Mouse (Mus musculus): Measurements from ENCODE around the gene Cldn20. TPM values are rescaled to one million over a fixed set of nuclear protein-coding genes. Genes with fewer than 3 reads are reported as not detected.

Gene Cldn20
- 0.51 TPM in 1 of 2 replicates, not detected in the other for polyA plus RNA-seq (2016; fragmentation: Nextera tagmentation; extraction: Ambion mirVana)

DNA sequence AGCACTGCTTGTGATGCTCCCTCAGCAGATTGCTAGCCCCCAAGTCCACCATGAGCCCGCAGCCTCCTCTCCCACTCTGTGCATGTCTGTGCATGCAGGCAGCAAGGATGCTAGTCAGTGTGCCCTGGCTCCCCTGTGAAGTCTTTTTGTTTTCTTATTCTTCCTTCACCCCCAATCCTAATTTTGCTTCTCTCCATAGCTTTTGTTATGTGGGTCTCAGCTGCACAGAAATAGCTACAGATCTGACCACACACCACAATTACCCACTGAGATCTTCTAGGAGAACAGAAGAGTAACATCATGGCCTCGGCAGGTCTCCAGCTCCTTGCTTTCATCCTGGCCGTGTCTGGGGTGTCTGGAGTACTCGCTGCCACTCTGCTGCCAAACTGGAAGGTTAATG lies at the start of gene Cldn20:
Gene Cldn20, plus strand, starts transcription at position 301 of the 400 bp plus-strand sequence.
- no peak within 1 kb of the TSS for H3K4me3 ChIP-seq
- H3K4me2 ChIP-seq: no peak within 1 kb of the TSS
- no peak within 1 kb of the TSS for H3K9ac ChIP-seq
- no peaks in the 10 kb centered on the region; the same call in 1 of the 2 replicates for H3K36me3 ChIP-seq
- H3K4me1 ChIP-seq (replicated peaks): peaks cover 11% of the 10 kb centered on the region
- WGBS: 83% methylated on average over 4 of the region's 4 CpGs
- no peaks in the 10 kb centered on the region for H3K27me3 ChIP-seq (replicated peaks)
- H3K27ac ChIP-seq (ENCODE audit: poor library complexity, severe bottlenecking): no peak within 1 kb of the TSS
- ATAC-seq (ENCODE audit: insufficient number of reproducible peaks, low FRiP score): no peak
- no peaks in the 10 kb centered on the region for H3K9me3 ChIP-seq (replicated peaks)

DNA sequence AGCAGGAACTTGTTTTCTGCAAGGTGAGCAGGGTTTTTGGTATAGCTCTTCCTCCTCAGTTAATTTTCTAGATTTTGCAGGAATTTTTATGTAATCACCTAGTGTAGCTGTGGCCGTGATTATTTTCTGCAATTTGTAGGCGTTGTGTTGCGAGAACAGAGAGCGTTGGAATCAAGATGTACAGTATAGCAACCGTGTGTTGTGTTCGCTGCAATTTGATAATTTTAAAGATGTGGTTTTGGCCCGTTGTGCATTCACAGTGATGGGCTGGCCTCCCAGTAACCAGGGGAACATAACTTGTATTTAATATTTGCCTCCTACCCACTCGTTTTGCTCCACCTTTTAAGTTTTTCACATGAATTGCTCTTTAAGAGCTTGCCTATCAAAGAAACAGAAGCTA lies 49.3 kb upstream of the Cldn20 start:
- no peaks in the 10 kb centered on the region for H3K9me3 ChIP-seq (replicated peaks)
- H3K27ac ChIP-seq (ENCODE audit: poor library complexity, severe bottlenecking): no peak overlapping the region
- no peak for ATAC-seq (ENCODE audit: insufficient number of reproducible peaks, low FRiP score)
- 85% methylated on average over 8 of the region's 8 CpGs for WGBS
- H3K4me2 ChIP-seq: no peak overlapping the region
- no peak overlapping the region for H3K4me3 ChIP-seq
- no peaks in the 10 kb centered on the region for H3K36me3 ChIP-seq
- no peaks in the 10 kb centered on the region for H3K4me1 ChIP-seq (replicated peaks)
- no peaks in the 10 kb centered on the region for H3K27me3 ChIP-seq (replicated peaks)
- no peak overlapping the region for H3K9ac ChIP-seq

DNA sequence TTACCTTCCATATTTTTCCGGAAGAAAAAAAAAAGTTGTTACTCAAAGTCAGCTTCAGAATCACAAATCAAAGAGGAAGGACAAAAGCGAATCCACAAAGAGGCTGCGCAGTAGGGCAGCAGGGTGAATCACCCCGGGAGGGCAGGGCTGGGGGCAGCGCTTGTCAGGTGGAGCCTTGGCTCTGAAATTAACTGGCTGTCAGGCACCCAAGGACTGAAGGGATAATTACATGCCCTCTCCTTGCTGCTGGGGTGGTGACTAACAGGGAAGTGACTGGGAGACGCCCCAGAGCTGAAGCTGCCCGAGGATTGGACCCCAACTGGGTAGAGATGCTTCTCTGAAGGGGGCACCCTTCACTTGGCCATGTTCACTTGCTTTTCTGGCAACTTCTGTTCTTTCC lies 46.5 kb upstream of the Cldn20 start:
- WGBS: 66% methylated on average over 7 of the region's 7 CpGs

DNA sequence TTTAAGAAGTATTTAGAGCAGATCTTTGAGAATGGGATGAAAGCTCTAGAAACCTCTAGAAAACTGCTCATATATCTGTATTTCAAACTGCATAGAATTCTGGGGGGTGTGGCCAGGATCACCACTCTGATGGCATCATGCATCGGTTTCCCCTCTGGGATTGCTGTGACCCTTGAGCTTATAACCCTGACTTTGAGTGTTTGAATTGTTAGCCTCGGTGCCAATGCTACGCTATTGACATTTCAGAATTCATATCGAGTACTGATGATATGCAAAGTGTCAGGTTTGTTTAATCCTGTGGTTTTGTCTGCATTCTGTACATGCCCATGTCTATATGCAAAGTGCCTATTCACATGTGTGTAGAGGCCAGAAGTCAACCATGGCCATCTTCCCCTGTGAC lies 45.1 kb upstream of the Cldn20 start:
- H3K27me3 ChIP-seq (replicated peaks): no peaks in the 10 kb centered on the region
- no peak overlapping the region for H3K9ac ChIP-seq
- no peaks in the 10 kb centered on the region for H3K9me3 ChIP-seq (replicated peaks)
- no peak overlapping the region for H3K4me3 ChIP-seq
- no peak overlapping the region for H3K4me2 ChIP-seq
- H3K36me3 ChIP-seq: no peaks in the 10 kb centered on the region
- WGBS: 86% methylated on average over 4 of the region's 4 CpGs
- ATAC-seq (ENCODE audit: insufficient number of reproducible peaks, low FRiP score): no peak
- H3K4me1 ChIP-seq (replicated peaks): no peaks in the 10 kb centered on the region
- H3K27ac ChIP-seq (ENCODE audit: poor library complexity, severe bottlenecking): no peak overlapping the region

More for the DNA sequence above, 46.5 kb upstream of the Cldn20 start:
- no peaks in the 10 kb centered on the region for H3K27me3 ChIP-seq (replicated peaks)
- H3K9ac ChIP-seq: no peak overlapping the region
- no peak for ATAC-seq (ENCODE audit: insufficient number of reproducible peaks, low FRiP score)
- no peaks in the 10 kb centered on the region for H3K4me1 ChIP-seq (replicated peaks)
- no peaks in the 10 kb centered on the region for H3K9me3 ChIP-seq (replicated peaks)
- no peak overlapping the region for H3K4me2 ChIP-seq
- no peak overlapping the region for H3K27ac ChIP-seq (ENCODE audit: poor library complexity, severe bottlenecking)
- H3K36me3 ChIP-seq: no peaks in the 10 kb centered on the region
- no peak overlapping the region for H3K4me3 ChIP-seq

DNA sequence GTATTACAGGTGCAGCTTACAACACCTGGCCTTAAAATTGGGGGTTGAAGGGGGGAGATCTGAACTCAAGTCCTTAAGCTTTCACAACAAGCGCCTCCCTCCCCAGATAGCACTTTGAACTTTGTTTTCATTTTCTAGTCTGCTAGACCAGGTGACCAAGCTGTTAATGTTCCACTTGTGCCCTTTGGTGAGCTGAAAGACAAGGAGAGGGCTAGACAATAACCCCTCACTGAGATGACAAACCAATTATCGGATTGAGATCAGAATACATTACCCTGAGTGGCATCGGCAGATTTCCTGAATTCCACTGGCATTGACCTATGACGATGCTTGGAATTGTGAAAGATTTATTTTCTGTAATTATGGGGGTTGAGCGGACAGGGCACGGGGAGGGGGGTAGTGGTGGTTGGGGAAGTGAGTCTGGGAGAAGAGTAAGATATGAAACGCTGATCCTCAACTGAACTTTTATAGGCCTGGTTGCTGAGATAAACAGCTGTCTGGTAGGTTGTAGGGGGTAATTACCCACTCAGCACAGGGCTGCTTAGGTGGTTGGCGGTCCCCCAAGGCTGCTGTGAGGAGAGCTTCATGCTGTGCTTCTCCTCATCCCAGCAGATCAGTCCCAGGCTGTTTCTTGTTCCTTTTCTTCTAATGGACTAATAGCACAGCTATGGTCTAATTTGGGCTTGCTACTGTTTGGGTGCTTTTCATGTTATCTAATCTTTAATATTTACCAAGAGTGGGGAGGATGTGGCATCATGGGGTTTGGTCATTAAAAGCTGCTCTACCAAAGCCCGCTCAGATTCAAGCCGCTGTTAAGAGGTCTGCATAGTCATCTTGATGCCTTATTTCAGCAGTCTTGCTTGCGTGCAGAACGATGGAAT lies 44.4 kb upstream of the Cldn20 start:
- H3K9me3 ChIP-seq (replicated peaks): no peaks in the 10 kb centered on the region
- H3K9ac ChIP-seq: no peak overlapping the region
- no peaks in the 10 kb centered on the region for H3K36me3 ChIP-seq
- H3K27ac ChIP-seq (ENCODE audit: poor library complexity, severe bottlenecking): no peak overlapping the region
- H3K4me2 ChIP-seq: no peak overlapping the region
- H3K4me3 ChIP-seq: no peak overlapping the region
- no peaks in the 10 kb centered on the region for H3K27me3 ChIP-seq (replicated peaks)
- no peak for ATAC-seq (ENCODE audit: insufficient number of reproducible peaks, low FRiP score)
- WGBS: 71% methylated on average over 12 of the region's 12 CpGs
- no peaks in the 10 kb centered on the region for H3K4me1 ChIP-seq (replicated peaks)

DNA sequence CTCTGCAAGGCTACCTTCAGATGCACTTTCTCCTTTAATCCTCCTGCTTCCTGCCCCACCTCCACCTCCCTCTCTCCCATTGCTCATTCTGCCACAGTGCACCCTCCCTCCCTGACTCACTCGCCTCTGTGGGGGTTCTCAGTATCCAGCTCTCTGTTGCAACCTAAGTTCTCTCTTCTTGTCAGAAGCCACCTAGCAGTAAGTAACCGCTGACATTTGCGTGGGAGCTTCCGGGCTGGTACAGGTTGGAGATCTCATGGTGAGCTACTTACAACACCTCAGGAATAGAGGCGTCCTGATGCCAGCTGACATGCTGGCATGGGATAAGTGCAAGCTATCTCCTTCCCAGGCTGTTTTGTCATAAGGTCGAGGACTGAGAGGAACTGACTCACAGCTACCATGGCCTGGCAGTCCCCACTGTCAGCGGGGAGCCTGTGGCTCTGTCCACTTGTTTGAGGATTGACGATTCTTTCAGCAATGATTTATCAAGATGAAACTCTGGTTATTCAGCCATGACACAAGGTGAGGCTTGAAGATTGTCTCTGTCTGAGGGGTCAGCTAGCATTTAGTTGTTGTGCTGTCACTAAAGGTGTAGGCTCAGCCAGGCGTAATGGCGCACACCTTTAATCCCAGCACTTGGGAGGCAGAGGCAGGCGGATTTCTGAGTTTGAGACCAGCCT lies 42.0 kb upstream of the Cldn20 start:
- Histone ChIP-seq H3K9ac (no peak overlapping the region), H3K27ac (ENCODE audit: poor library complexity, severe bottlenecking) (no peak overlapping the region), H3K27me3 (replicated peaks) (no peaks in the 10 kb centered on the region), H3K4me2 (no peak overlapping the region), H3K9me3 (replicated peaks) (no peaks in the 10 kb centered on the region), H3K4me1 (replicated peaks) (no peaks in the 10 kb centered on the region), H3K4me3 (no peak overlapping the region), H3K36me3 (no peaks in the 10 kb centered on the region)
- ATAC-seq (ENCODE audit: insufficient number of reproducible peaks, low FRiP score): no peak
- WGBS: 76% methylated on average over 11 of the region's 11 CpGs

DNA sequence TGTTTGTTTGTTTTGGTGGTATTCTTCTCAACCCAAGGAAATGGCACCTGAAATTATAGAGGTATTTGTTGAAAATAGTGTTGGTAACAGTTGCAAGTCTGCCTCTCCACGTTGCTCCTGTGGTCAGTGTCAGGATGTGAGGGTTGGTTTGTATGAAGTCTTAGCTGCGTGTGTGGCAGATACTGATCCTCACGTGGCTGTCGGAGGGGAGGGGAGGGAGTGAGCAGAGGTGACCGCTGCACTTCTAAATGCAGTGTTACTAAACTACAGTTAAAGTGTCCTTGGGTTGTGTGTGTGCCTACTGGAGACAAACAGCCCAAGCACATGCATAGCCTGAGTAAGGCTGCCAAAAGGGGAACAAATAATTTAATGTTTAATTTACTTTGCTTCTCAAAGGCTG lies 41.3 kb upstream of the Cldn20 start:
- WGBS: 52% methylated on average over 5 of the region's 5 CpGs

DNA sequence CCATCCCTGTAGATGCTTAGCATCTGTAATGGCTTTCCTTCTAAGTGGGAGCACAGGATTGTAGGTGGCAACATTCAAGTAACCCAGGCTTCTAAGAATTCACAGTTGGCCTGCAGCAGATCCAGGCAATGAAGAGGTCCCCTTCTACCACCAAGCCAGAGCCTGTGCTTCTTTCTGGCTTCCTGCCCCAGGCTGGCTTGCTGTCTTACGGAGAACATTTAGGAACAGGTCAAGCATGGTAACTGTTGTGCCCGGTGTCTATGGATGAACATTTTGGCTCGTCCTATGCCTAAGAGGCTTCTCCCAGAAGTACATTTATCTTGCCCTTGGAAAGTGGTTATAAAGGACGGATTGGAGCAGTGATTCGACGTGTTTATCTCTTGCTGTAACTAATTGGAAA lies 40.7 kb upstream of the Cldn20 start:
- no peak overlapping the region for H3K4me2 ChIP-seq
- no peaks in the 10 kb centered on the region for H3K36me3 ChIP-seq
- no peaks in the 10 kb centered on the region for H3K4me1 ChIP-seq (replicated peaks)
- no peak overlapping the region for H3K9ac ChIP-seq
- no peaks in the 10 kb centered on the region for H3K9me3 ChIP-seq (replicated peaks)
- no peak for ATAC-seq (ENCODE audit: insufficient number of reproducible peaks, low FRiP score)
- no peak overlapping the region for H3K27ac ChIP-seq (ENCODE audit: poor library complexity, severe bottlenecking)
- WGBS: 83% methylated on average over 6 of the region's 6 CpGs
- no peak overlapping the region for H3K4me3 ChIP-seq
- H3K27me3 ChIP-seq (replicated peaks): no peaks in the 10 kb centered on the region

More for the DNA sequence above, 41.3 kb upstream of the Cldn20 start:
- Histone ChIP-seq H3K27me3 (replicated peaks) (no peaks in the 10 kb centered on the region), H3K9me3 (replicated peaks) (no peaks in the 10 kb centered on the region), H3K4me2 (no peak overlapping the region), H3K27ac (ENCODE audit: poor library complexity, severe bottlenecking) (no peak overlapping the region), H3K36me3 (no peaks in the 10 kb centered on the region), H3K4me1 (replicated peaks) (no peaks in the 10 kb centered on the region), H3K9ac (no peak overlapping the region), H3K4me3 (no peak overlapping the region)
- ATAC-seq (ENCODE audit: insufficient number of reproducible peaks, low FRiP score): no peak

DNA sequence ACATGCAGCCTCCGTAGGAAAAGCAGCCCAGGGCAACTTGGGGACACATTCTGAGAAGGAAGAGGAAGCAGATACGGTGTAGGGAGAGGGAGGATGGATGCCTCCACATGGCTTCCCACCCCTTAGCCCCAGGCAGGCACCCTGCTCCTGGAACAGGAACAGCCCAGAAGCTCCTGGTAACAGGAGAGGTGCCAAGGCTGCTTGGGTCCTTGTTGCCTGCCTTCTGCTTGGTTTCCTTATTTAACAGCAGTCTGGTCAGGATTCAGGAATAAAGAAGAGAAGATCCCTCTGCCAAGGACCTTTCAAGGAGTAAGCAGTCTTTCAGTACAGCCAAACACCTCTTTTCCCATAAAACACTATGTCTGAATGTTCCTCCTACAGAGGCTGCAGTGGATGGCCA lies 36.8 kb upstream of the Cldn20 start:
- ATAC-seq (ENCODE audit: insufficient number of reproducible peaks, low FRiP score): no peak

DNA sequence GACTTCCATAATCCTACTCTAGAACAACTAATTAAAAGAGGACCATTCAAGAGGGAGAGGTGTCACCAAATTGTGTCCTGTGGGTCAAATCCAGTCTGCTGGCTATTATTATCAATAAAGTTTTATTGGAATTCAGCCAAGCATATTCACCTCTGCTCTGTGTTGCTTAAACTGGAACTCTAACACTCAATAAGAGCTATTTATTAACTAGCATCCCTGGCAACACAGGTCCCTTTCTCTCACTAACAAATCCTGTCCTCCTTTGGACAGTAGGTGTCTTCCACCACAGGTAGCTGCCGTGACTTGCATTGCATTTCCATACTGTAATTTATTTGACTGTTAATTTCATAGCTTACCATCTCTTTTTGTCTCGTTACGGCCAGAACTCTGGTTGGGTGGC lies 36.3 kb upstream of the Cldn20 start:
- Histone ChIP-seq H3K4me3 (no peak overlapping the region), H3K9ac (no peak overlapping the region), H3K36me3 (no peaks in the 10 kb centered on the region), H3K4me2 (no peak overlapping the region), H3K27me3 (replicated peaks) (no peaks in the 10 kb centered on the region), H3K4me1 (replicated peaks) (no peaks in the 10 kb centered on the region), H3K27ac (ENCODE audit: poor library complexity, severe bottlenecking) (no peak overlapping the region), H3K9me3 (replicated peaks) (no peaks in the 10 kb centered on the region)
- WGBS: 83% methylated on average over 3 of the region's 3 CpGs
- no peak for ATAC-seq (ENCODE audit: insufficient number of reproducible peaks, low FRiP score)

More for the DNA sequence above, 36.8 kb upstream of the Cldn20 start:
- H3K4me3 ChIP-seq: no peak overlapping the region
- H3K36me3 ChIP-seq: no peaks in the 10 kb centered on the region
- H3K9me3 ChIP-seq (replicated peaks): no peaks in the 10 kb centered on the region
- H3K27me3 ChIP-seq (replicated peaks): no peaks in the 10 kb centered on the region
- no peak overlapping the region for H3K4me2 ChIP-seq
- H3K9ac ChIP-seq: no peak overlapping the region
- H3K27ac ChIP-seq (ENCODE audit: poor library complexity, severe bottlenecking): no peak overlapping the region
- no peaks in the 10 kb centered on the region for H3K4me1 ChIP-seq (replicated peaks)
- 67% methylated on average over 2 of the region's 2 CpGs for WGBS

DNA sequence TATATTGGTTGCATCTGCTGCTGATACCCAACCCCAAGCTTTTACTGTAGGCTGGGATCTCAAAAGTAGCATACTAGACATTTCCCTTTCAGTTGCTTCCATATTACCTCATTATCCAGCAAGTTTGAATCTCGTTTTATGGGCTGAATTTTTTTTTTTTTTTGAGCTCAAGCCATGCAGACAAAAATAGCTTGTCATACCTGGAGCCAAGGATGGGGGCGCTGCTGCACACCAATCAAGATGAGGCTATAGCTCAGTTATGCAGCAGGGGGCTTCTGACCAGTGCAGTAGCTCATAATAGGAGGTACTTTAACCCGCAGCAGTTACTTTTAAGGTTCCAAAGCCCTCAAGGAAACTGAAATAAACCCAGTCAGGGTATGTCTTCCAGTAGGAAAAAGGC lies 34.3 kb upstream of the Cldn20 start:
- no peaks in the 10 kb centered on the region for H3K9me3 ChIP-seq (replicated peaks)
- no peaks in the 10 kb centered on the region for H3K36me3 ChIP-seq
- no peak overlapping the region for H3K4me3 ChIP-seq
- no peak overlapping the region for H3K4me2 ChIP-seq
- no peak overlapping the region for H3K9ac ChIP-seq
- no peak overlapping the region for H3K27ac ChIP-seq (ENCODE audit: poor library complexity, severe bottlenecking)
- 30% methylated on average over 3 of the region's 3 CpGs for WGBS
- ATAC-seq (ENCODE audit: insufficient number of reproducible peaks, low FRiP score): no peak
- no peaks in the 10 kb centered on the region for H3K27me3 ChIP-seq (replicated peaks)
- no peaks in the 10 kb centered on the region for H3K4me1 ChIP-seq (replicated peaks)
